Mouse (Mus musculus): ENCODE results near the gene Cacna1b.

Gene Cacna1b

DNA sequence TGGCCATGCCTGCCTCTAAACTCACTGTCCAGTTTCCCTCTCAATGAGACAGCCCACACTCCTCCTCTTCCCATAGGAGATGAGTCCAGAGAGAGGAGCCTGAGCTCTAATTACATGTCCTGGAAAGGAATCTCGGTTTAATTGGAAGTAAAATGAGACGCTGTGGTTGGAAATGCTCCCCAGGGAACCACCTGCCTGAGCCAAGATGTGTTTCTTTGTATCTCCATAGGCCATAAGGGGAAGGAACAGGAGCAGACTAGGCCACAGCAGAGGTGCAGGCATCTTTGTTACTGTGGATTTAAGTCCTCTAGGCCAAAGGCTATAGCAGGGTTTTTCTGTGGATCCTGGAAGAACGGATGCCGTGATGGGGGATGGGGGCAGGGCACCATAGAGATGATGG, 10.4 kb downstream of the Cacna1b start:
- no peak for TF ChIP-seq POU5F1 (IDR thresholded peaks at IDR 0.05; ENCODE audit: borderline replicate concordance, low read length)
- TF ChIP-seq CTCF (conservative IDR thresholded peaks at IDR 0.05; ENCODE audit: low read length), result no peak
- TF ChIP-seq NANOG (IDR thresholded peaks at IDR 0.05; ENCODE audit: borderline replicate concordance, low read length), result no peak
- Histone ChIP-seq H3K9me3 (ENCODE audit: low read length) (no peaks in the 10 kb centered on the region), H3K36me3 (ENCODE audit: insufficient read depth, low read length) (no peaks in the 10 kb centered on the region), H3K4me3 (replicated peaks; ENCODE audit: low read length) (no peak overlapping the region), H3K4me1 (replicated peaks; ENCODE audit: low read depth, low read length) (no peaks in the 10 kb centered on the region), H3K27me3 (ENCODE audit: insufficient read depth, low read length) (0 out of 2 replicates have a peak, but pooled peaks cover 7% of the 10 kb centered on the region)

DNA sequence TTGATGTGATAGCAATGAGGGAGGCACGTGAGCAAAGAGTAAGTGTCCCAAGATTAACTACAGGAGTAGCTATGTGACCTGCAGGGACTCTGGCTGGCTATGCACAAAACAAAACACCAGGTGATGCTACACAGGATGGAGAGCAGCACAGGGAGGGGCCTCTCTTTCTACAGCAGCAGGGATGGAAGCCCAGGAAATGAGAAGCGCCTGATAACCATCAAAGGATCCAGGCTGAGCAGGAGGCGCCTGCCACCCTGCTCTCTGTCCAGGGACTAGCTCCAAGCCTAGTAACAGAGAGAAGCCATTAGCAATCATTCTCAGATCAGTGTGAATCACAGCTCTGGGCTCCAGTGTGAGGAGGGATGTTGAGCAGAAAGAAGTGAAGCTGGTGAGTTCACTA, 12.9 kb downstream of the Cacna1b start:
- no peak for TF ChIP-seq POU5F1 (IDR thresholded peaks at IDR 0.05; ENCODE audit: borderline replicate concordance, low read length)
- TF ChIP-seq NANOG (IDR thresholded peaks at IDR 0.05; ENCODE audit: borderline replicate concordance, low read length), result no peak
- no peak for TF ChIP-seq CTCF (conservative IDR thresholded peaks at IDR 0.05; ENCODE audit: low read length)
- no peaks in the 10 kb centered on the region for H3K9me3 ChIP-seq (ENCODE audit: low read length)
- H3K36me3 ChIP-seq (ENCODE audit: insufficient read depth, low read length), result no peaks in the 10 kb centered on the region
- no peaks in the 10 kb centered on the region for H3K4me1 ChIP-seq (replicated peaks; ENCODE audit: low read depth, low read length)
- H3K4me3 ChIP-seq (replicated peaks; ENCODE audit: low read length), result no peak overlapping the region
- H3K27me3 ChIP-seq (ENCODE audit: insufficient read depth, low read length), result no peaks in the 10 kb centered on the region

DNA sequence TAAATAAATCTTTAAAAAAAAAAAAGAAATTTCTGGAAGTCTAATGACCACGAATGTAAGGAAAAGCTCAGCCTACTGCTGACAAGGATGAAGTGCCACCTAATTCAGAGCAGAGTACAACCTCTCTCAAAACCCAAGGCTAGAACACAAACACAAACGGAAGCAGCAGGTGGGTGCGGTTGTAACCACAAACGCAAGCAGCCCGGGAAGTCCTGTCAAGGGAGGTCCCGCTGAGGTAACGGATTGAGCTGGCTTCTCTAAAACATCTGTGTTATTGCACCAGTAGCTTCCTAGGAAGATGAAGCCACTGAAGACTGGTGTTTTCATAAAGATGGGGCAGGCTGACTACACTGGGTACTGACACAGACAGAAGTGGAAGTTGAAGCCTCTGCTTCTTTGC, 15.1 kb downstream of the Cacna1b start:
- Histone ChIP-seq H3K4me1 (replicated peaks; ENCODE audit: low read depth, low read length) (no peaks in the 10 kb centered on the region), H3K27me3 (ENCODE audit: insufficient read depth, low read length) (no peaks in the 10 kb centered on the region), H3K4me3 (replicated peaks; ENCODE audit: low read length) (no peak overlapping the region), H3K9me3 (ENCODE audit: low read length) (no peaks in the 10 kb centered on the region), H3K36me3 (ENCODE audit: insufficient read depth, low read length) (no peaks in the 10 kb centered on the region)
- TF ChIP-seq POU5F1 (IDR thresholded peaks at IDR 0.05; ENCODE audit: borderline replicate concordance, low read length) (no peak), CTCF (conservative IDR thresholded peaks at IDR 0.05; ENCODE audit: low read length) (no peak), NANOG (IDR thresholded peaks at IDR 0.05; ENCODE audit: borderline replicate concordance, low read length) (no peak)

DNA sequence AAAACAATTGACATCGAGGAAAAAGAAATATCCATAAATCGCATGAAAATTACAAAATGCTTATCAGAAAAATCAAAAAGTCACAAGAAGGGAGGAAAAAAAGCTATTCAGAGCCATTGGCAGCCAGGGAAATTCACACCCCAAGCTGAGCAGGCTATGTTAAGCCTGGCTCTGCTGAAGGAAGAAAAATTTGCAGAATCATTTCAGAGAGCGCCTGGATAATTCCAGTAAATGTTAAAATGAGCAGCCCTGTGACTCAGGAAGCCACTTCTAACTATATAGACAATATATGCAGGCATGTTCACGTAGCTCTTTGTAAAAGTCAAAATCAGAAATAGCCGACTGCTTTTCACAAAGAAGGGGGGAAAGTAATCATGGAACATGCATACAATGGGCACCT, 23.3 kb downstream of the Cacna1b start:
- Histone ChIP-seq H3K27me3 (ENCODE audit: insufficient read depth, low read length) (no peaks in the 10 kb centered on the region), H3K36me3 (ENCODE audit: insufficient read depth, low read length) (no peaks in the 10 kb centered on the region), H3K4me3 (replicated peaks; ENCODE audit: low read length) (no peak overlapping the region), H3K4me1 (replicated peaks; ENCODE audit: low read depth, low read length) (no peaks in the 10 kb centered on the region), H3K9me3 (ENCODE audit: low read length) (no peaks in the 10 kb centered on the region)
- TF ChIP-seq CTCF (conservative IDR thresholded peaks at IDR 0.05; ENCODE audit: low read length) (no peak), NANOG (IDR thresholded peaks at IDR 0.05; ENCODE audit: borderline replicate concordance, low read length) (no peak), POU5F1 (IDR thresholded peaks at IDR 0.05; ENCODE audit: borderline replicate concordance, low read length) (no peak)

DNA sequence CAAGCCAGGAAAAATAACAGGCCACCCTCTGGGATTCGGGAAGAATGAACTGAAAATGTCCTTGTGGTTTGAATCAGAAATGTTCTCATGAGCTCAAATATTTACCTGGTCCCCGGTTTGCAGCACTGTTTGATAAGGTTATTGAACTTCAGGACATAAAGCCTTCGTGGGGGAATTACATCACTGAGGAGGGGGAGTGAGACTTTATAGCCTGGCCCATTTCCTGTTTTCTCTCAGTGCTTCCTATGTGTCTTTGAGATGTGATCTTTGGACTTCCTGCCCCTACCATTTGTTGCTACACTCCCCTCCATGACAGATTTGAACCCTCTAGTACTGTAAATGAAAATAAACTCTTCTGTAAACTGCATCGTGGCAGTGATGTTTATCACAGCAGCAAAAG, 29.8 kb downstream of the Cacna1b start:
- Histone ChIP-seq H3K4me1 (replicated peaks; ENCODE audit: low read depth, low read length) (no peaks in the 10 kb centered on the region), H3K27me3 (ENCODE audit: insufficient read depth, low read length) (no peaks in the 10 kb centered on the region), H3K4me3 (replicated peaks; ENCODE audit: low read length) (no peak overlapping the region), H3K36me3 (ENCODE audit: insufficient read depth, low read length) (no peaks in the 10 kb centered on the region), H3K9me3 (ENCODE audit: low read length) (no peaks in the 10 kb centered on the region)
- no peak for TF ChIP-seq POU5F1 (IDR thresholded peaks at IDR 0.05; ENCODE audit: borderline replicate concordance, low read length)
- TF ChIP-seq NANOG (IDR thresholded peaks at IDR 0.05; ENCODE audit: borderline replicate concordance, low read length), result no peak
- TF ChIP-seq CTCF (conservative IDR thresholded peaks at IDR 0.05; ENCODE audit: low read length), result no peak

DNA sequence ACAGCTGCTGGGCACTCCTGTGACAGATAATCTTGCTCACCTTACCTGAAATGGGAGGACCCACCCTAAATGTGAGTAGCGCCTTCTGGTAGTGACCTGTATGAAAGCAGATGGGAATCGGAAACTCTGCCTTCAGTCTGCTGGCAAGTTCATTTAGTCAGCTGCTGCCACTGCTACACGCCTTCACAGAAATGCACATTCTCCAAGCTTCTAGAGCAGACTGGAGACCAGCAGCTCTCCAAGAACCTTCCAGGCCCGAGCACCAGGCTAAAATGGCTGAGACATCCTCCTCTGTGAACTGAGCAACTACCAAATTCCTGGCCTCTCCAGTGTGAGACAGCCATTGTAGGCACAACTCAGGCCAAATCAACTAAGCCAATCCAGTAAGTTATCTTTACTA, 37.1 kb downstream of the Cacna1b start:
- Histone ChIP-seq H3K4me3 (replicated peaks; ENCODE audit: low read length) (no peak overlapping the region), H3K4me1 (replicated peaks; ENCODE audit: low read depth, low read length) (no peaks in the 10 kb centered on the region), H3K36me3 (ENCODE audit: insufficient read depth, low read length) (no peaks in the 10 kb centered on the region), H3K27me3 (ENCODE audit: insufficient read depth, low read length) (0 out of 2 replicates have a peak, but pooled peaks cover 3% of the 10 kb centered on the region), H3K9me3 (ENCODE audit: low read length) (no peaks in the 10 kb centered on the region)
- no peak for TF ChIP-seq POU5F1 (IDR thresholded peaks at IDR 0.05; ENCODE audit: borderline replicate concordance, low read length)
- TF ChIP-seq NANOG (IDR thresholded peaks at IDR 0.05; ENCODE audit: borderline replicate concordance, low read length), result no peak
- no peak for TF ChIP-seq CTCF (conservative IDR thresholded peaks at IDR 0.05; ENCODE audit: low read length)

DNA sequence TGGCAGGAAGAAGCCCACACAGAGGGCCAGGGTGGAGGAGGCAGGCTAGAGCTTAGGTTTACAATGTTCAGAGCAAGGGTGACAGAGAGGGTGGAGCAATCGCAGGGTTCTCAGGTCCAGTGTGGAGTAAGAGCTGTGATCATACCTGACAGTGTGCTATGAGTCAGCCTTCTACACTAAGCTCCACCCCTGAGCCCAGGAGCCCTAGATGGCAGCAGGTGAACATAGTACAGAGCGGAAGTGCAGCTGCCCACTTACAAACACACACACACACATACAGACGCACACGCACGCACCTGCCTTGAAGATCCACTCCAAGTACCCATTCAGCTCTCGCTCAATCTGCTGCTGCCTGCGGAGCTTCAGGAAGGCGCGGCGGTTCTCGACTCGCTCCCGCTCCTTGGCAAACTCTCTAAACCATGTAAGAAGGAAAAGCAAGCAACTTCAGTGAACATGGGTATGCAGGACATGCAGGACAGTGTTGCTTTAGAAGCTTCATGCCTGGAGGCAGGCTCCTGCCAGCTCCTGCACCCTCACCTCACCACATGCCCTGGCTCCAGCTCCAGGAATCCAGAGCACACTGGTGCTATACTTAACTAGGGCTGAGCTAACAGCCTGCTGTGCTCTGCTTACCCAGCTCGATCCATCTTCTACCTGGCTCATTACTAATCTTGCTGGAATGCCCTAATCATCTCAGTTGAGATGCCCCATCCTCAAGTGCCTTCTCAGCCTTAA, 43.1 kb downstream of the Cacna1b start:
- Histone ChIP-seq H3K36me3 (ENCODE audit: insufficient read depth, low read length) (no peaks in the 10 kb centered on the region), H3K4me3 (replicated peaks; ENCODE audit: low read length) (no peak overlapping the region), H3K4me1 (replicated peaks; ENCODE audit: low read depth, low read length) (peaks cover 5% of the 10 kb centered on the region; the same call in 1 of the 2 replicates), H3K27me3 (ENCODE audit: insufficient read depth, low read length) (0 out of 2 replicates have a peak, but pooled peaks cover 8% of the 10 kb centered on the region), H3K9me3 (ENCODE audit: low read length) (no peaks in the 10 kb centered on the region)
- no peak for TF ChIP-seq NANOG (IDR thresholded peaks at IDR 0.05; ENCODE audit: borderline replicate concordance, low read length)
- no peak for TF ChIP-seq POU5F1 (IDR thresholded peaks at IDR 0.05; ENCODE audit: borderline replicate concordance, low read length)
- TF ChIP-seq CTCF (conservative IDR thresholded peaks at IDR 0.05; ENCODE audit: low read length), result no peak

DNA sequence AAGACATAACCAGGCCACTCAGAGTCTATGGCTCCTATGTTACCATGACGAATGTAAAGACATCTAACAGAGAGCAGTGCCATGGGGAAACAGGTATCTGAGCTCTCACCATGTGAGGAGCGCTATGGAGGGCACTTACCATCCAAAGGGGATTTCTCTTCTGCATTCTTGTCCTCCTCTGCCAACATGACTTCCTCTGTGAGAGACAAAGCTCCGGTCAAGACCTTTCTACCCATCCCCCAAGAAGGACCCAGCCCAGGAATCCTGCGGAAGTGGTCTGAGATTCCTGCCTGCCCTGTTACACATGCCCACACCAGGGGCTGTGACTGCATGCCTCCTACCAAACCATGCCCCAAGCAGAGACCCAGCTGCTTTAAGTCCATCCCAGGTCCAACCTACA, 44.0 kb downstream of the Cacna1b start:
- Histone ChIP-seq H3K9me3 (ENCODE audit: low read length) (no peaks in the 10 kb centered on the region), H3K4me3 (replicated peaks; ENCODE audit: low read length) (no peak overlapping the region), H3K36me3 (ENCODE audit: insufficient read depth, low read length) (no peaks in the 10 kb centered on the region), H3K4me1 (replicated peaks; ENCODE audit: low read depth, low read length) (peaks cover 5% of the 10 kb centered on the region; the same call in 1 of the 2 replicates), H3K27me3 (ENCODE audit: insufficient read depth, low read length) (0 out of 2 replicates have a peak, but pooled peaks cover 8% of the 10 kb centered on the region)
- TF ChIP-seq CTCF (conservative IDR thresholded peaks at IDR 0.05; ENCODE audit: low read length), result no peak
- no peak for TF ChIP-seq POU5F1 (IDR thresholded peaks at IDR 0.05; ENCODE audit: borderline replicate concordance, low read length)
- no peak for TF ChIP-seq NANOG (IDR thresholded peaks at IDR 0.05; ENCODE audit: borderline replicate concordance, low read length)

Measured in E14TG2a.4 (cell line).